In genomic region chr9:65545635-65546412, GRCm38 (mm10) we compare ENCODE assay signal across 8 mouse cellular contexts. TPM values are rescaled to one million over a fixed set of nuclear protein-coding genes. Genes with fewer than 3 reads are reported as not detected.
A peak's percentile ranks its signal among the peaks of the same experiment; 100 is the strongest.
DNase-seq lines count a peak whose midpoint lies in the region; ATAC-seq lines count a peak whose summit lies in the region.
"Had no signal": no experiment of that assay in that cellular context is flagged by ENCODE, and none has a peak within 500 bp of the region (broad histone marks: within the 10 kb centered on the region; RNA-seq: fewer than 3 reads in every experiment).

No protein-coding gene starts in this region.

- H3K4me2 ChIP-seq in midbrain, embryonic 16.5 days (ENCODE audit: low read length): no peak overlapping the region
- no peak overlapping the region for H3K4me2 ChIP-seq in intestine, embryonic 16.5 days (ENCODE audit: low read depth, low read length)

- H3K4me1 ChIP-seq in midbrain, embryonic 10.5 days: peaks cover 47% of the 10 kb centered on the region
- no peaks in the 10 kb centered on the region for H3K4me1 ChIP-seq in midbrain, embryonic 16.5 days (ENCODE audit: control insufficient read depth, insufficient read depth, low read length)
- peaks cover 46% of the 10 kb centered on the region for H3K4me1 ChIP-seq in brown adipose tissue, adult 24 weeks (ENCODE audit: control insufficient read depth, insufficient read depth, insufficient read length, low read length)
- peaks cover 18% of the 10 kb centered on the region for H3K4me1 ChIP-seq in intestine, embryonic 16.5 days (ENCODE audit: control insufficient read depth, insufficient read depth, low read length)

- no peak for ATAC-seq in midbrain, embryonic 16.5 days
- no peak for ATAC-seq in intestine, embryonic 16.5 days
- ATAC-seq in neutrophil, adult 5-6 weeks (ENCODE audit: extremely low read depth, insufficient number of reproducible peaks, low FRiP score, poor library complexity, severe bottlenecking): peak; percentile 69

- 79% methylated on average over 10 of the region's 10 CpGs for WGBS in midbrain, embryonic 10.5 days
- 73% methylated on average over 10 of the region's 10 CpGs for WGBS in midbrain, embryonic 16.5 days
- 72% methylated on average over 10 of the region's 10 CpGs for WGBS in intestine, embryonic 16.5 days

- H3K27me3 ChIP-seq in midbrain, embryonic 10.5 days (ENCODE audit: low read depth, poor library complexity, severe bottlenecking): no peaks in the 10 kb centered on the region
- no peaks in the 10 kb centered on the region for H3K27me3 ChIP-seq in midbrain, embryonic 16.5 days (ENCODE audit: control insufficient read depth, insufficient read depth, low read depth, low read length)
- H3K27me3 ChIP-seq in intestine, embryonic 16.5 days (replicated peaks; ENCODE audit: control insufficient read depth, insufficient read depth, low read length): no peaks in the 10 kb centered on the region

- H3K4me3 ChIP-seq in midbrain, embryonic 10.5 days: no peak overlapping the region
- no peak overlapping the region for H3K4me3 ChIP-seq in midbrain, embryonic 16.5 days (ENCODE audit: low read depth, low read length)
- no peak overlapping the region for H3K4me3 ChIP-seq in brown adipose tissue, adult 24 weeks (ENCODE audit: insufficient read depth, low read depth, low read length)
- no peak overlapping the region for H3K4me3 ChIP-seq in intestine, embryonic 16.5 days (ENCODE audit: low read length)

- H3K27ac ChIP-seq in midbrain, embryonic 10.5 days (replicated peaks): peak overlapping the region; percentile 28; the same call in 1 of the 2 replicates
- no peak overlapping the region for H3K27ac ChIP-seq in midbrain, embryonic 16.5 days (ENCODE audit: low read length)
- peak overlapping the region; percentile 61 for H3K27ac ChIP-seq in brown adipose tissue, adult 24 weeks (replicated peaks; ENCODE audit: low read depth, low read length)
- H3K27ac ChIP-seq in intestine, embryonic 16.5 days (ENCODE audit: low read length): peak overlapping the region; percentile 20

- no peak overlapping the region; the same call in 1 of the 2 replicates for H3K9ac ChIP-seq in midbrain, embryonic 16.5 days (ENCODE audit: low read depth, low read length)
- no peak overlapping the region for H3K9ac ChIP-seq in intestine, embryonic 16.5 days (ENCODE audit: low read depth, low read length)

- no peaks in the 10 kb centered on the region for H3K36me3 ChIP-seq in midbrain, embryonic 10.5 days
- no peaks in the 10 kb centered on the region for H3K36me3 ChIP-seq in midbrain, embryonic 16.5 days (ENCODE audit: control insufficient read depth, insufficient read depth, low read length)
- H3K36me3 ChIP-seq in intestine, embryonic 16.5 days (ENCODE audit: control insufficient read depth, insufficient read depth, low read length): no peaks in the 10 kb centered on the region

- H3K9me3 ChIP-seq in midbrain, embryonic 10.5 days (replicated peaks): no peaks in the 10 kb centered on the region
- no peaks in the 10 kb centered on the region for H3K9me3 ChIP-seq in midbrain, embryonic 16.5 days (replicated peaks; ENCODE audit: control insufficient read depth, low read length, poor library complexity, severe bottlenecking)
- H3K9me3 ChIP-seq in intestine, embryonic 16.5 days (ENCODE audit: control insufficient read depth, low read length): no peaks in the 10 kb centered on the region

- DNase-seq in midbrain, embryonic 10.5 days (ENCODE audit: low spot score): no peak
- no peak for DNase-seq in frontal cortex, postnatal 10 days (ENCODE audit: low spot score in 2 of 2)
- DNase-seq in urinary bladder, adult 18-20 months (ENCODE audit: low spot score in 2 of 2): no peak
- DNase-seq: cerebellum, postnatal 14 days had no signal

RNA-seq across cellular contexts. Expression of gene Ankdd1a, which starts 25.8 kb away (rescaled TPM):
- polyA plus RNA-seq in midbrain, embryonic 10.5 days (2016; fragmentation: Nextera tagmentation; extraction: Ambion mirVana): 0.10 TPM in 1 of 2 replicates, not detected in the other
- polyA plus RNA-seq in midbrain, embryonic 16.5 days (2015; fragmentation: Nextera tagmentation; extraction: Ambion mirVana): 1.1 and 1.8 TPM in 2 replicates
- not detected in 2 replicates for polyA plus RNA-seq in brown adipose tissue, adult 24 weeks (2012; ENCODE audit: insufficient read depth, insufficient read length, missing spikeins)
- not detected in 2 replicates for polyA plus RNA-seq in intestine, embryonic 16.5 days (2015; fragmentation: Nextera tagmentation; extraction: Ambion mirVana)
- 0.93 TPM in 1 of 2 replicates, not detected in the other for total RNA-seq in neutrophil, adult 5-6 weeks (2017)

RNA-seq across cellular contexts. Expression of gene Plekho2, which starts 34.0 kb away (rescaled TPM):
- 13.4 and 13.9 TPM in 2 replicates for polyA plus RNA-seq in midbrain, embryonic 10.5 days (2016; fragmentation: Nextera tagmentation; extraction: Ambion mirVana)
- polyA plus RNA-seq in midbrain, embryonic 16.5 days (2015; fragmentation: Nextera tagmentation; extraction: Ambion mirVana): 3.1 and 3.8 TPM in 2 replicates
- 6.2 and 7.5 TPM in 2 replicates for polyA plus RNA-seq in brown adipose tissue, adult 24 weeks (2012; ENCODE audit: insufficient read depth, insufficient read length, missing spikeins)
- 11.3 and 11.9 TPM in 2 replicates for polyA plus RNA-seq in intestine, embryonic 16.5 days (2015; fragmentation: Nextera tagmentation; extraction: Ambion mirVana)
- total RNA-seq in neutrophil, adult 5-6 weeks (2017): 103 and 108 TPM in 2 replicates

RNA-seq across cellular contexts. Expression of gene Pif1, which starts 41.1 kb away (rescaled TPM):
- polyA plus RNA-seq in midbrain, embryonic 10.5 days (2016; fragmentation: Nextera tagmentation; extraction: Ambion mirVana): 27.8 and 29.3 TPM in 2 replicates
- polyA plus RNA-seq in midbrain, embryonic 16.5 days (2015; fragmentation: Nextera tagmentation; extraction: Ambion mirVana): 2.0 and 2.1 TPM in 2 replicates
- polyA plus RNA-seq in brown adipose tissue, adult 24 weeks (2012; ENCODE audit: insufficient read depth, insufficient read length, missing spikeins): not detected in 2 replicates
- 7.6 and 9.0 TPM in 2 replicates for polyA plus RNA-seq in intestine, embryonic 16.5 days (2015; fragmentation: Nextera tagmentation; extraction: Ambion mirVana)
- total RNA-seq in neutrophil, adult 5-6 weeks (2017): not detected in 2 replicates
